Mouse (Mus musculus): ENCODE results near the gene Memo1.

Gene Memo1

GRCm38 (mm10) chr17:74293687-74294425 is 1.5 kb downstream of the Memo1 start:
- no peak for DNase-seq (ENCODE audit: low spot score)

GRCm38 (mm10) chr17:74291640-74292361 is 3.5 kb downstream of the Memo1 start:
- no peak for DNase-seq (ENCODE audit: low spot score)

GRCm38 (mm10) chr17:74290869-74291268 is 4.5 kb downstream of the Memo1 start:
- DNase-seq (ENCODE audit: low spot score): no peak

- DNase-seq (ENCODE audit: low spot score): no peak
Measured at GRCm38 (mm10) chr17:74290198-74290597, 5.1 kb downstream of the Memo1 start.

- no peak for DNase-seq (ENCODE audit: low spot score)
Measured at GRCm38 (mm10) chr17:74288626-74289025, 6.7 kb downstream of the Memo1 start.

GRCm38 (mm10) chr17:74286140-74286730 is 9.1 kb downstream of the Memo1 start:
- DNase-seq (ENCODE audit: low spot score): no peak

- DNase-seq (ENCODE audit: low spot score): no peak
Measured at GRCm38 (mm10) chr17:74285730-74286129, 9.6 kb downstream of the Memo1 start.

GRCm38 (mm10) chr17:74284397-74285115 is 10.8 kb downstream of the Memo1 start:
- DNase-seq (ENCODE audit: low spot score): no peak

- no peak for DNase-seq (ENCODE audit: low spot score)
Measured at GRCm38 (mm10) chr17:74282024-74282423, 13.3 kb downstream of the Memo1 start.

GRCm38 (mm10) chr17:74278966-74279869 is 16.1 kb downstream of the Memo1 start:
- DNase-seq (ENCODE audit: low spot score): no peak

GRCm38 (mm10) chr17:74274471-74274870 is 20.9 kb downstream of the Memo1 start:
- DNase-seq (ENCODE audit: low spot score): no peak

GRCm38 (mm10) chr17:74272683-74273205 is 22.6 kb downstream of the Memo1 start:
- no peak for DNase-seq (ENCODE audit: low spot score)

- DNase-seq (ENCODE audit: low spot score): no peak
Measured at GRCm38 (mm10) chr17:74271541-74272268, 23.6 kb downstream of the Memo1 start.

GRCm38 (mm10) chr17:74270205-74270604 is 25.1 kb downstream of the Memo1 start:
- DNase-seq (ENCODE audit: low spot score): no peak

GRCm38 (mm10) chr17:74267415-74268180 is 27.7 kb downstream of the Memo1 start:
- DNase-seq (ENCODE audit: low spot score): no peak

- DNase-seq (ENCODE audit: low spot score): no peak
Measured at GRCm38 (mm10) chr17:74265636-74266035, 29.7 kb downstream of the Memo1 start.

- no peak for DNase-seq (ENCODE audit: low spot score)
Measured at GRCm38 (mm10) chr17:74265156-74265505, 30.2 kb downstream of the Memo1 start.

- DNase-seq (ENCODE audit: low spot score): no peak
Measured at GRCm38 (mm10) chr17:74264333-74265155, 30.8 kb downstream of the Memo1 start.

GRCm38 (mm10) chr17:74262415-74262814 is 32.9 kb downstream of the Memo1 start:
- no peak for DNase-seq (ENCODE audit: low spot score)

Data from layer of hippocampus, adult 9-10 months (tissue).